Mouse (Mus musculus) E14TG2a.4 (cell line): ENCODE measurements around the gene Lcorl.

Source experiments
- CTCF ChIP-seq: conservative IDR thresholded peaks from 2 replicates; pipeline ENCODE4 v1.5.1; 2014; ENCODE audit warnings: low read length
- NANOG ChIP-seq: IDR thresholded peaks from 2 replicates; pipeline ENCODE4 v1.6.1; 2014; ENCODE audit warnings: borderline replicate concordance, low read length, mixed read lengths
- POU5F1 ChIP-seq: IDR thresholded peaks from 2 replicates; pipeline ENCODE4 v1.6.1; 2014; ENCODE audit warnings: low read length, borderline replicate concordance

DNA sequence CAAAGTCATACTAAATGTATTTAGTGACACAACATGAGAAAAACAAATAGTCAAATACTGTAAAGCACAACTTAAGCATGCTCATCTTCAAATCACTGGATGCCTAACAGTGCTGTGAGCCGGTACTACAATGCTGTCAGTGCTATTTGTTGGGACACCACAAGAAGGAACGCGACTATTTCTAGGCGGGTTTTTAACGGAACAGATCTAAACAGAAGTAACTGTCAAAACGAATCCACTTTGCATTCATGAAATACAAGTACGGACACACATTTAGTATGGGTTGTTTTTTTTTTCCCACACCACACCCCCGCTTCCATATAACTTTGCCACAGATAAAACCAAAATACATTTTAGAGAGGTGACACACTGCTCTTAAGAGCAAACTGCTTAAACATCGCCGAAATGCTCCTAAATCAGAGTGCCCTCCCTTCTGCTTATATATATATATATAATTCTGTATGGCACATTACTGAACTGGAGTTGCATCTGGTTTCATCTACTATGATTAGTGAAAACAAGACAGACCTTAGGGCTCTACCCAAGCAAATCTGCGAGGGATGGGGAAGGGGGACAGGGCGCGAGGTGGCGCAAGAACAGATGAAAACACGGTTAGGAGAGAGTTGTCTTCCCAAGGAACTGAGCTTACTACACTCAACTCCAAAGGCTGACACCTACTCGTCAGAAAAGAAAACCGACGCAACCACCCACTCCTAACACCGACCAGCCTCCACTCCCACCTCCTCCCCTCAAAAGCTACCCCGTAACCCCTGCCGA is 1.7 kb downstream of the Lcorl start:
- TF ChIP-seq CTCF (no peak), NANOG (no peak), POU5F1 (no peak)
